Mouse (Mus musculus) thymus, adult 2 months (tissue): Measurements from ENCODE around the gene Shld1. TPM values are rescaled to one million over a fixed set of nuclear protein-coding genes. Genes with fewer than 3 reads are reported as not detected.

Experiments
- DNase-seq: peaks from one replicate; pipeline ENCODE4 v3.0.0; 2021
- H3K27ac ChIP-seq: fragments of 200-500 bp; 2 replicates; pipeline ENCODE4 v1.5.1; 2012; ENCODE audit warnings: low read length, control low read depth; ENCODE audit not compliant: control insufficient read depth, insufficient read depth
- H3K27me3 ChIP-seq: fragments of 200-500 bp; 2 replicates; pipeline ENCODE4 v1.6.1; 2012; ENCODE audit warnings: mild to moderate bottlenecking, low read length, moderate library complexity, mixed read lengths; ENCODE audit not compliant: control insufficient read depth, insufficient read depth
- H3K36me3 ChIP-seq: fragments of 200-500 bp; 2 replicates; pipeline ENCODE4 v1.6.1; 2012; ENCODE audit warnings: mild to moderate bottlenecking, low read length, moderate library complexity; ENCODE audit not compliant: control insufficient read depth, insufficient read depth
- H3K4me1 ChIP-seq: fragments of 200-500 bp; replicated peaks from 2 replicates; pipeline ENCODE4 v1.6.1; 2012; ENCODE audit warnings: low read length; ENCODE audit not compliant: control insufficient read depth, insufficient read depth
- H3K4me3 ChIP-seq: fragments of 200-500 bp; 2 replicates; pipeline ENCODE4 v1.5.1; 2012; ENCODE audit warnings: mild to moderate bottlenecking, low read length, control low read depth, moderate library complexity; ENCODE audit not compliant: control insufficient read depth, insufficient read depth
- CTCF ChIP-seq: fragments of 200-500 bp; IDR thresholded peaks from 2 replicates; pipeline ENCODE4 v1.5.1; 2012; ENCODE audit warnings: mild to moderate bottlenecking, control low read depth, low read length, moderate library complexity, borderline replicate concordance; ENCODE audit not compliant: control insufficient read depth, poor library complexity, insufficient read depth; ENCODE audit errors: extremely low read depth
- POLR2A ChIP-seq: fragments of 200-500 bp; IDR thresholded peaks from 2 replicates; pipeline ENCODE4 v1.6.1; 2012; ENCODE audit warnings: mild to moderate bottlenecking, low read length, control low read depth, moderate library complexity; ENCODE audit not compliant: control insufficient read depth, poor library complexity, insufficient read depth; ENCODE audit errors: extremely low read depth
- WGBS: fragments of 180-500 bp; shearing (Covaris S2); methylation state at CpG from one replicate; pipeline ENCODE4 v1.1.7; 2018; 5-methylcytosine and 5-hydroxymethylcytosine counted together
- polyA plus RNA-seq: library from polyadenylated mRNA; depleted of rRNA; stranded (reverse); fragments of >200 nt; gene quantifications from 2 replicates; pipeline ENCODE4 v1.2.3, GENCODE M21; 2012

Shld1 gene
- polyA plus RNA-seq, 1 experiment: 20.8 TPM

GRCm38 (mm10) chr2:132649352-132649870 lies 37.3 kb upstream of the Shld1 start:
- DNase-seq: no peak
- TF ChIP-seq CTCF: no peak
- TF ChIP-seq POLR2A: no peak
- Histone ChIP-seq H3K36me3 (no peaks in the 10 kb centered on the region), H3K4me1 (no peaks in the 10 kb centered on the region), H3K4me3 (no peak overlapping the region), H3K27me3 (no peaks in the 10 kb centered on the region), H3K27ac (no peak overlapping the region)
- WGBS: 91% methylated on average over 10 of the region's 10 CpGs

GRCm38 (mm10) chr2:132650546-132650945 lies 36.2 kb upstream of the Shld1 start:
- TF ChIP-seq POLR2A (no peak), CTCF (no peak)
- Histone ChIP-seq H3K27ac (no peak overlapping the region), H3K4me1 (no peaks in the 10 kb centered on the region), H3K4me3 (no peak overlapping the region), H3K27me3 (no peaks in the 10 kb centered on the region), H3K36me3 (no peaks in the 10 kb centered on the region)
- DNase-seq: no peak
- WGBS: 97% methylated on average over 2 of the region's 2 CpGs

GRCm38 (mm10) chr2:132652476-132652875 lies 34.3 kb upstream of the Shld1 start:
- Histone ChIP-seq H3K4me3 (no peak overlapping the region), H3K36me3 (no peaks in the 10 kb centered on the region), H3K4me1 (no peaks in the 10 kb centered on the region), H3K27me3 (no peaks in the 10 kb centered on the region), H3K27ac (no peak overlapping the region)
- TF ChIP-seq CTCF: no peak
- TF ChIP-seq POLR2A: no peak
- 94% methylated on average over 10 of the region's 10 CpGs for WGBS
- no peak for DNase-seq

- TF ChIP-seq POLR2A (no peak), CTCF (no peak)
- Histone ChIP-seq H3K4me1 (peaks cover 4% of the 10 kb centered on the region), H3K4me3 (no peak overlapping the region), H3K27ac (no peak overlapping the region), H3K27me3 (no peaks in the 10 kb centered on the region), H3K36me3 (no peaks in the 10 kb centered on the region)
- DNase-seq: no peak
- WGBS: 95% methylated on average over 6 of the region's 6 CpGs
Observed at GRCm38 (mm10) chr2:132654834-132655495, 31.8 kb upstream of the Shld1 start.

GRCm38 (mm10) chr2:132657186-132657585 lies 29.5 kb upstream of the Shld1 start:
- Histone ChIP-seq H3K36me3 (no peaks in the 10 kb centered on the region), H3K4me3 (no peak overlapping the region), H3K27me3 (no peaks in the 10 kb centered on the region), H3K4me1 (peaks cover 4% of the 10 kb centered on the region), H3K27ac (no peak overlapping the region)
- no peak for TF ChIP-seq POLR2A
- no peak for TF ChIP-seq CTCF
- 94% methylated on average over 2 of the region's 2 CpGs for WGBS
- DNase-seq: no peak

GRCm38 (mm10) chr2:132658412-132659120 lies 28.2 kb upstream of the Shld1 start:
- TF ChIP-seq POLR2A (no peak), CTCF (no peak)
- DNase-seq: peak; percentile 14
- H3K4me3 ChIP-seq: no peak overlapping the region
- peaks cover 4% of the 10 kb centered on the region for H3K4me1 ChIP-seq
- no peaks in the 10 kb centered on the region for H3K36me3 ChIP-seq
- peak overlapping the region; percentile 38 for H3K27ac ChIP-seq
- WGBS: 58% methylated on average over 9 of the region's 9 CpGs
- no peaks in the 10 kb centered on the region for H3K27me3 ChIP-seq
